Mouse (Mus musculus) limb, embryonic 13.5 days (tissue): Measurements from ENCODE around the gene Rab6b. TPM values are rescaled to one million over a fixed set of nuclear protein-coding genes. Genes with fewer than 3 reads are reported as not detected.

Source experiments
- ATAC-seq: fragments of 200-750 bp; cut with Nextera tagmentation; 2 replicates; pipeline ENCODE4 v1.8.0; 2017; ENCODE audit warnings: low read depth, moderate number of reproducible peaks, moderate TSS enrichment; ENCODE audit not compliant: low FRiP score
- H3K27ac ChIP-seq: fragments of 300-500 bp; sonication (generic); 2 replicates; pipeline ENCODE4 v1.5.1; 2015; ENCODE audit warnings: inconsistent platforms, mild to moderate bottlenecking, moderate library complexity
- H3K27me3 ChIP-seq: fragments of 300-500 bp; sonication (generic); 2 replicates; pipeline ENCODE4 v1.6.1; 2015; ENCODE audit warnings: mild to moderate bottlenecking, inconsistent platforms
- H3K36me3 ChIP-seq: fragments of 300-500 bp; sonication (generic); 2 replicates; pipeline ENCODE4 v1.6.1; 2015; ENCODE audit warnings: inconsistent platforms, mild to moderate bottlenecking, moderate library complexity
- H3K4me1 ChIP-seq: fragments of 300-500 bp; sonication (generic); 2 replicates; pipeline ENCODE4 v1.6.1; 2015; ENCODE audit warnings: inconsistent platforms
- H3K4me2 ChIP-seq: fragments of 300-500 bp; sonication (generic); replicated peaks from 2 replicates; pipeline ENCODE4 v1.6.1; 2015; ENCODE audit warnings: inconsistent platforms, mild to moderate bottlenecking, moderate library complexity
- H3K4me3 ChIP-seq: fragments of 300-500 bp; sonication (generic); 2 replicates; pipeline ENCODE4 v1.5.1; 2015; ENCODE audit warnings: moderate library complexity, mild to moderate bottlenecking, inconsistent platforms
- H3K9ac ChIP-seq: fragments of 300-500 bp; sonication (generic); 2 replicates; pipeline ENCODE4 v1.6.1; 2015; ENCODE audit warnings: mild to moderate bottlenecking, inconsistent platforms
- H3K9me3 ChIP-seq: fragments of 300-500 bp; sonication (generic); 2 replicates; pipeline ENCODE4 v1.6.1; 2016; ENCODE audit warnings: inconsistent platforms
- WGBS: fragments of 180-500 bp; shearing (Covaris S2); methylation state at CpG from one replicate; pipeline ENCODE4 v1.1.7; 2015; 5-methylcytosine and 5-hydroxymethylcytosine counted together
- polyA plus RNA-seq: library from polyadenylated mRNA; unstranded; fragments of >200 nt; fragmentation: Nextera tagmentation; extraction: Ambion mirVana; gene quantifications from 2 replicates; pipeline ENCODE4 v1.2.1, GENCODE M21; 2015

Rab6b gene
- polyA plus RNA-seq, 1 experiment from 2014 or later, result 6.1 TPM

DNA sequence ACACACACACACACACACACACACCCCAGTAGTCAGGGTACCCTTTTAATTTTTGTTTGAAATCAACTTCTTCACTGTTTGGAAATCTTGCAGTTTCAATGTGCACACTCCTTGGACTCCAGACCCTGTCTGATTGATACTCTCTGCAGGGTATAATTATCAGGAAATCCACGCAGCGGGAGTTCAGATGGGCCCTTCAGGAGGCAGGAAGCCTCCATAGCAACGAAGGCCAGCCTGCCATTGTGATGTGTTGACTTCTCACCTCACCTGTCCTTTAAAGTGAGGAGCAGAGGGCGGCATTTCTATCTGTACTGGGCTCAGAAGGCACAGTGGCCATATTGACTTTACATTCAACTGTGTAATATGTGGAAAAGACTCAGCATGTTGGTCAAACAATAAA, 73.3 kb downstream of the Rab6b start:
- WGBS, result 63% methylated on average over 4 of the region's 4 CpGs
- Histone ChIP-seq H3K9me3 (no peaks in the 10 kb centered on the region), H3K36me3 (peaks cover 24% of the 10 kb centered on the region), H3K9ac (no peak overlapping the region), H3K4me1 (peaks cover 12% of the 10 kb centered on the region), H3K27me3 (no peaks in the 10 kb centered on the region), H3K4me3 (no peak overlapping the region), H3K27ac (no peak overlapping the region), H3K4me2 (no peak overlapping the region)
- no peak for ATAC-seq

DNA sequence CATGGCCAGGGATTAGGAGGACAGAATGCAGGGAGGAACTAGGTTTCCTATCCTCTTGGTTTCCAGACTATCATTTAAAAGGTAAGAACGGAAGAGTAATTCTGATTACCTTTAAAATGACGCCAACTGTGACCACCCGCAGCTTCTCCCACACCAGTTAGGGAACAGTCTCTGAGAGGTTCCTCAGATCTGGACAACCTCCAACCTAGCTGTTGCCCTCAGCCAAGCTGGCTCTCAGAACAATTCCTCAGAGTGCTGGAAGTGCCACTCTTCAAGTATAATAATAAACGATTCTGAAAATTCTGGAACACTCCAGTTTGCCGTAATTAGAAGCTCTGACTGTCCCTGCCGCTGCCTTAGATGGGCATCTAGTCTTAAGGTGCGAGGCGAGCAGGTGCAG, 74.4 kb downstream of the Rab6b start:
- WGBS, result 90% methylated on average over 8 of the region's 8 CpGs
- H3K9ac ChIP-seq, result no peak overlapping the region
- H3K27ac ChIP-seq, result no peak overlapping the region
- no peaks in the 10 kb centered on the region for H3K27me3 ChIP-seq
- H3K9me3 ChIP-seq, result no peaks in the 10 kb centered on the region
- no peak overlapping the region for H3K4me3 ChIP-seq
- no peak overlapping the region for H3K4me2 ChIP-seq
- peaks cover 1% of the 10 kb centered on the region; the same call in 1 of the 2 replicates for H3K4me1 ChIP-seq
- peaks cover 35% of the 10 kb centered on the region for H3K36me3 ChIP-seq
- no peak for ATAC-seq

DNA sequence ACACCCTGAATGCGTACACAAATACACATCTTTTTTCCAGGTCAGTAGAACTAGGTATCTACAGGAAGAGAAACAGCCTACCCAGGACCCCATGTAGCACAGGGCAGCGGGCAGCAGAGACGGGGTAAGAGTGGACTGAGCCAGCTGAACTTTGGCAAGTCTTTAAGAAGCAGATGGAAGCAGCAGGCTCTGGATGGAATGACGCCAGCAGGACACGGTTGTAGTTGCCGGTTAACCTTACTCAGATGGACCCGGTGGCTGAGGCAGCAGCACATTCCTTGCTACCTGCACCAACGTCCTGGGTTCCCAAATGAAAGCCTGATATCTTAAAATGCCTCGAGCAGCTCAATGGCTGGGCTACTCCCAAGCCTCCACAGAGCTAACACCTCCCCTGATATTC, 75.2 kb downstream of the Rab6b start:
- Histone ChIP-seq H3K4me2 (no peak overlapping the region), H3K9ac (no peak overlapping the region; the same call in 1 of the 2 replicates), H3K36me3 (peaks cover 42% of the 10 kb centered on the region), H3K27ac (no peak overlapping the region), H3K9me3 (no peaks in the 10 kb centered on the region), H3K4me1 (no peaks in the 10 kb centered on the region), H3K27me3 (no peaks in the 10 kb centered on the region), H3K4me3 (no peak overlapping the region)
- ATAC-seq, result no peak
- 65% methylated on average over 9 of the region's 9 CpGs for WGBS

DNA sequence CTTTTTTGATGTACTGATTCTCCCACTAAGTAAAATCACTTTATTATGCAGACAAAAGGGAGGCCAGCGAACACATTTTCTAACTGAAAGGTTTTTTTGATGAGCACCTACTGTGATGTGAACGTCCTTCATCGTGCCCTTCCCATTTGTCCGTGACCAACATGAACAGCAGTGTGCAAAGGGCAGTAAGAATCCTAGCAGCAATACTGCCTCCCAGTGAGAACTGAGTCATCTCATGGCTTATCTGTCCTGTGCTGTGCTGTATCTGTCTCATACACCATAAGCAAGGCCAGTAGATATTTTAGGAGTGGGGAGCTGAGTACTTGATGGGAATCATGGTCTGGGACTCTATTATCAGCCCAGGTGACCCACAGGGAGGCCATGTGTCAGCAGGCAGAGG, 76.8 kb downstream of the Rab6b start:
- Histone ChIP-seq H3K9me3 (no peaks in the 10 kb centered on the region), H3K36me3 (peaks cover 59% of the 10 kb centered on the region), H3K4me1 (no peaks in the 10 kb centered on the region), H3K4me3 (no peak overlapping the region), H3K9ac (no peak overlapping the region), H3K4me2 (no peak overlapping the region), H3K27me3 (no peaks in the 10 kb centered on the region), H3K27ac (no peak overlapping the region)
- no peak for ATAC-seq
- WGBS, result 93% methylated on average over 4 of the region's 4 CpGs

DNA sequence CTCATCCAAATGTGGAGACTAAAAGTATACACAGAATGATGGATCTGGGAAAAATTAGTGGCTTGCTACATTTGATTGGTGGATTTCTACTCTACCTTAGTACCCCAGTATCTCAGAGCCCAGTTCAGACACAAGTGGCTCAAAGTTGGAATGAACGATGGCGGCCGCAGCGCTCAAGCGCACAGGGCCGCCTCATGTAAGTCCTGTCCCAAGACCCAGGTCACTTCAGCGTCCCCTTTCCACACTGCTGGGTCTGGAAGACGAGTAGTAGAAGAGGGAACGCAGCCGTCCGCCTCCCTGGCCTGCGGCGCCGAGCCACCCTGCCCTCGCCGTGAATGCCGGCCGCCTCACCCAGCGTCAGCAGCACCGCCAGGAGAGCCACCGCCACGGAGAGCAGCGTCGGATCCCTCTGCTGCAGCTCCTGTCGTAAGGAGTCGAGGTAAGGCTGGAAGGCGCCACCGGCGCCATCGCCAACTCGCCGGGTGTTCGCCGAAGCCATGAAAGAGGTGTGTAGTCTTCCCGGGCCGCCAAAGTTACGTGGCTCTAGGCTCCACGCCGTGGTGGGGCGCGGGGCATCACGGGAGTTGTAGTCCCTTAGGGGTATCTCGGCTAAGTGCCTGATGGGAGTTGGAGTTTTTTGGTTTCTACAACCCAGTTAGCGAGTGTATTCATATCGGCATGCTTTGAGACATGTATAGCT, 90.1 kb downstream of the Rab6b start, which contains the start of gene Srprb:
Gene Srprb, minus strand, starts transcription at position 577 of the 700 bp plus-strand sequence.
- peak within 1 kb of the TSS; percentile 84 for H3K27ac ChIP-seq
- peaks cover 31% of the 10 kb centered on the region for H3K36me3 ChIP-seq
- WGBS, result under 1% methylated on average over 45 of the region's 45 CpGs
- H3K9me3 ChIP-seq, result no peaks in the 10 kb centered on the region
- H3K4me3 ChIP-seq, result peak within 1 kb of the TSS; percentile 84
- 0 out of 2 replicates have a peak, but pooled peaks cover 8% of the 10 kb centered on the region for H3K4me1 ChIP-seq
- H3K9ac ChIP-seq, result peak within 1 kb of the TSS; percentile 91
- H3K27me3 ChIP-seq, result no peaks in the 10 kb centered on the region
- ATAC-seq, result peak; percentile 99
- peak within 1 kb of the TSS; percentile 75 for H3K4me2 ChIP-seq

DNA sequence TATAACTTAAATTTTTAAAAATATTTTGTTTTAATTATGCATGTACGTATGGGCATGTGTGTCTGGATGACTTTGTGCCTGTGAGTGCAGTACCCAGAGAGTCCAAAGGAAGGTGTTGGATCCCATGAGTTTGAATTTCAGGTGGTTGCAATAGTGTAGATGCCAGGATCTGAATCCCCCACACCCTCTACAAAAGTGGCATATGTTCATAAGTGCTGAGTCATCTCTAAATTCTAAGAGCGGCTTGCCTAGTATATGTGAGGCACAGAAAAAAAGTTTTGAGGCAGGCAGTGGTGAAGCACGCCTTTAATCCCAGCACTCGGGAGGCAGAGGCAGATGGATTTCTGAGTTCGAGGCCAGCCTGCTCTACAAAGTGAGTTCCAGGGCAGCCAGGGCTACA, 94.2 kb downstream of the Rab6b start:
- Histone ChIP-seq H3K4me2 (no peak overlapping the region), H3K9me3 (no peaks in the 10 kb centered on the region), H3K27me3 (no peaks in the 10 kb centered on the region), H3K9ac (no peak overlapping the region), H3K27ac (no peak overlapping the region), H3K4me1 (0 out of 2 replicates have a peak, but pooled peaks cover 4% of the 10 kb centered on the region), H3K36me3 (no peaks in the 10 kb centered on the region), H3K4me3 (no peak overlapping the region)
- WGBS, result 90% methylated on average over 5 of the region's 5 CpGs
- no peak for ATAC-seq

DNA sequence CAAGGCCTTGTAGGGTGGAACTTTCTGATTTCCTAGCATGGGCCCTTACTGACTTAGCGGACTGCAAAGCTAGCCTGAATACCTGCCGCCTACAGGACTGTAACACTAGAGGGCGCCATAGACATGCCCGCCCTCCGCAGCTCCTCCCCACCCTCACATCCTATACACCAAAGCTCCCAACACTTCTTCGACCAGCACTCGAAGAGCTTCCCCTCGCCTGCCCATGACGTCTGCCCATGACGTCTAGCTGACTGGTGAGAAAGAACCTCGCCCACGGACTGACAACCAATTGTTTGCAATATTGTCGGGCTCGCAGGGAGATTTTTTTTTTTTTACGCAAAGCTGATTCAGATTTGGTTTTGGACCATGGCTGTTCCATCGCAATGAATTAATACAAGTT, 96.3 kb downstream of the Rab6b start:
- H3K4me2 ChIP-seq, result peak overlapping the region; percentile 61
- no peaks in the 10 kb centered on the region for H3K9me3 ChIP-seq
- peak; percentile 85 for ATAC-seq
- 10% methylated on average over 16 of the region's 16 CpGs for WGBS
- H3K9ac ChIP-seq, result no peak overlapping the region
- no peaks in the 10 kb centered on the region for H3K27me3 ChIP-seq
- no peaks in the 10 kb centered on the region for H3K4me1 ChIP-seq
- H3K27ac ChIP-seq, result no peak overlapping the region
- H3K4me3 ChIP-seq, result peak overlapping the region; percentile 29
- H3K36me3 ChIP-seq, result no peaks in the 10 kb centered on the region

DNA sequence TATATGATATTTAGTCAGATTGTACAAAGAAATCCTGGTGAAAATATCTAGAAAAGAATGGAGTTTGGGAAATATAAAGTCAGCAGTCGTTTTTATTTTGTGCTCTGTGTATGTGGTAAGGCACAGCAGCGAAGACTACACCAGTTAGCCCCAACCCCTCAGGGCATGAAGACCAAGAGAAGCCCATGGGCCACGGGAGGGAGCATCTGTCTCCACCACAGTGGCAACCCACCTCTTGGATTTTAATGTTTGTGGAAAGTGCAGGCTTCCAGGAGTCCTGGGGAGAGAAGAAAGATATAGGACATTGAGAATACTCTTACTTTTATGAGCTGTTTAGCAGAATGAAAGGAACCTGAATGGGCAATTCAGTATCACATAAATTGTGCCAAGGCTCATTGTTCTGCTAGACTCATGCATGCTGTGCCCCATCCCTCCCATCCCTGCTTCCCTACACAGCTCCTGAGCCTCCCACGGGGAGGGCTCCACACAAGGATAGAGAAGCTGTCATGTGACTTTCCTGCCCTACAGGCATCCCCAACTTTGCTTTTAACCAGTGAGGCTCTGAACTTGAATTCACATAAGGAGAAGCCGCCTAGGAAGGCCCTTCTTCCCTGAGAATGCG, 97.3 kb downstream of the Rab6b start:
- no peak for ATAC-seq
- no peak overlapping the region for H3K9ac ChIP-seq
- WGBS, result 54% methylated on average over 6 of the region's 6 CpGs
- no peaks in the 10 kb centered on the region for H3K4me1 ChIP-seq
- H3K4me2 ChIP-seq, result no peak overlapping the region
- no peaks in the 10 kb centered on the region for H3K36me3 ChIP-seq
- H3K4me3 ChIP-seq, result no peak overlapping the region
- H3K9me3 ChIP-seq, result no peaks in the 10 kb centered on the region
- H3K27me3 ChIP-seq, result no peaks in the 10 kb centered on the region
- no peak overlapping the region for H3K27ac ChIP-seq

DNA sequence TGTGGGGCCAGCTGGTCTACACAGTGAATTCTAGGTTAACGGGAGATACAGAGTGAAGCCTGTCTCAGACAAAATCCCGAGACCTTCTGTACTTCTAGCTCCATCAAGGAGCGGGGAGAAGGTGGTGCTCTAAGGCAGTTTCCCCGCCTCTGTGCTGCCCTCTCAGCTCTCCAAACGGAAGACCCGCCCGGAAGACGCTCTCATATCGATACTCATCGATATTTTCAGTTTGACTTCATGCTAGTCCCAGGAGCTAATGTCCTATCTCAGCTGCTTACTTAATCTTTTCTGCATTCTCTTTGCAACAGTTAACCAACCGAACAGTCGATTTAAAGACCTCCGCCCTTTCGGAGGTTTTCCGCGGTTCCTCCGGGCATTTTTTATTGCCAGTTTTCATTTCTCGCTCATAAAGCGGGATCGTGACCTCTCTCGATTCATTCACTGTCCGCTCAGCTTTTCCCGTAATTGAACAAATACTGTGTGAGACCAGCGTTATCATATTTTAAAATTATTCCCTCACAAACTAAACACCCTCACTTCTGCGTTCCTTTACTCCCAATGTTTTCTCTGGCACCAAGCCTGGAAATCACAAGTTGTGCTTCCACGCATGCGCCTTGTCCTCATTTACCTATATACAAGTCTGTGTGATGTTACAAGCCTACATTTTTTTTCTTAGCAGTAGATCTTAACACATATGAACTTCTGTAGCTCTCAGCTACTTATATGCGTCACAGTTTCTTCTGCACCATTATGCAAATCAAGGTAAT, 101.2 kb downstream of the Rab6b start:
- 62% methylated on average over 28 of the region's 28 CpGs for WGBS
- no peaks in the 10 kb centered on the region for H3K4me1 ChIP-seq
- ATAC-seq, result no peak
- H3K9me3 ChIP-seq, result no peaks in the 10 kb centered on the region
- H3K4me3 ChIP-seq, result peak overlapping the region; percentile 36
- H3K27me3 ChIP-seq, result no peaks in the 10 kb centered on the region
- no peaks in the 10 kb centered on the region for H3K36me3 ChIP-seq
- no peak overlapping the region for H3K27ac ChIP-seq
- H3K9ac ChIP-seq, result no peak overlapping the region
- H3K4me2 ChIP-seq, result peak overlapping the region; percentile 51

DNA sequence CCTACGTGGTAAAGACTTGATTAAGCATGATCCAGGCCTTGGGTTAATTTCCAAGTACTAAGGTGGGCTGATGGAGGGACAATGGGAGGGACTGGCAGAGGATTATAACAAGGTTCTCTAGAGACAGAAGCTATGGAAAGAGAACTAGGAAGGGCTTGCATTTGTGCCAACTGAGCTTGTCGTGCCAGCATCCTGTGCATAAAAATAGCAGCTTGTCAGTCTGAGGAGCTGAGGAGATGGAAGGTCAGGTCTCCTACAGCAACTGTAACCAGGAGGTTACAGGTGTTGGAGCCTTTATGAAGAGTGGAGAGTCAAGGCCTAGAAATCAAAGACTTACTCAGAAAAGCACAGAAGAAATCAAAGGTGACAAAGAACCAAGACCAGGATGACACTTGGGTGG, 102.0 kb downstream of the Rab6b start:
- Histone ChIP-seq H3K36me3 (no peaks in the 10 kb centered on the region), H3K27ac (no peak overlapping the region), H3K9ac (0 out of 2 replicates have a peak overlapping the region, but pooled peaks have one; percentile 13), H3K9me3 (no peaks in the 10 kb centered on the region), H3K4me3 (no peak overlapping the region), H3K4me1 (no peaks in the 10 kb centered on the region), H3K27me3 (no peaks in the 10 kb centered on the region), H3K4me2 (no peak overlapping the region)
- WGBS, result 72% methylated on average over 2 of the region's 2 CpGs
- ATAC-seq, result no peak

DNA sequence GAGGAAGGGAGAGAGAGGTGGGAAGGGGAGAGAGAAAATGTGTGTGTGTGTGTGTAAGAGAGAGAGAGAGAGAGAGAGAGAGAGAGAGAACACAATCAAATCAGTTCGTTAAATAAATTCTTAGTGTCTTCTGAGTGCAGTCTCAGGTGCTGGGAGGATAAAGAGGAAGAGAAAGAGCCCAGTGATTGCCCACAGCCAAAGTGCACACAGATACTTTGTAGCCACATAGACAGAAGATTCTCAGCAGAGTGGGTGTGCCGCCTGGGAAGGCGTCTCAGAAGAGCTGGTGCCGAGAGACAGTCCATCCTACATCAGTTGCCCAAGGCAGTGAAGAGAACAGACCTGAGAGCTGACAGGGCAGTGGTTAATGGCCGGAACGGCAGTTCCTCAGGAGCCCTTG, 102.7 kb downstream of the Rab6b start:
- ATAC-seq, result no peak
- no peaks in the 10 kb centered on the region for H3K9me3 ChIP-seq
- 84% methylated on average over 6 of the region's 6 CpGs for WGBS
- H3K36me3 ChIP-seq, result no peaks in the 10 kb centered on the region
- H3K27ac ChIP-seq, result no peak overlapping the region
- H3K4me1 ChIP-seq, result no peaks in the 10 kb centered on the region
- H3K27me3 ChIP-seq, result no peaks in the 10 kb centered on the region
- H3K4me2 ChIP-seq, result no peak overlapping the region
- no peak overlapping the region for H3K4me3 ChIP-seq
- no peak overlapping the region for H3K9ac ChIP-seq

DNA sequence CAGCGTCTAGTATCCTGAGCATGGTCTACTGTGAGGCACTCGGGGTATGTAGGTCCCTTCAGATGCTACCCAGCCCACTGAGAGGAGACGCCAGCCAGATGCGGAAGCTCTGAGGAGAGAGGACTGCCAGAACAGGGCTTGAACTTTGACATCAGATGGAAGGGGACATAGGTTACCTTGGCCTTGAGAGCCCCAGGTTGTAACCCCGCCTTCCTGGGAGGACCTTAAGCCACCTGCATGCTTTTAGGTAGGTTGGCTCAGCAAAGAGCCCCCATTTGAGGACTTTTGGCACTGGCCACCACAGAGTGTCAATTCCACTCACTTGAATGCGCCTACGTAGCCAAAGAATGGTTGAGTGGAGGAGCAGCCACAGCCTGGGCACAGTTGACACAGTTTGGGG, 113.1 kb downstream of the Rab6b start:
- no peaks in the 10 kb centered on the region for H3K27me3 ChIP-seq
- no peak overlapping the region for H3K9ac ChIP-seq
- WGBS, result 96% methylated on average over 7 of the region's 7 CpGs
- no peaks in the 10 kb centered on the region for H3K9me3 ChIP-seq
- no peaks in the 10 kb centered on the region for H3K4me1 ChIP-seq
- H3K36me3 ChIP-seq, result no peaks in the 10 kb centered on the region
- H3K27ac ChIP-seq, result no peak overlapping the region
- H3K4me3 ChIP-seq, result no peak overlapping the region
- no peak overlapping the region for H3K4me2 ChIP-seq
- no peak; the same call in 1 of the 2 replicates for ATAC-seq
